Mouse (Mus musculus): ENCODE results near the gene Tmem132c. TPM values are rescaled to one million over a fixed set of nuclear protein-coding genes. Genes with fewer than 3 reads are reported as not detected.

The Tmem132c gene
- polyA plus RNA-seq, 1 experiment from 2014 or later, result 1.7 TPM

DNA sequence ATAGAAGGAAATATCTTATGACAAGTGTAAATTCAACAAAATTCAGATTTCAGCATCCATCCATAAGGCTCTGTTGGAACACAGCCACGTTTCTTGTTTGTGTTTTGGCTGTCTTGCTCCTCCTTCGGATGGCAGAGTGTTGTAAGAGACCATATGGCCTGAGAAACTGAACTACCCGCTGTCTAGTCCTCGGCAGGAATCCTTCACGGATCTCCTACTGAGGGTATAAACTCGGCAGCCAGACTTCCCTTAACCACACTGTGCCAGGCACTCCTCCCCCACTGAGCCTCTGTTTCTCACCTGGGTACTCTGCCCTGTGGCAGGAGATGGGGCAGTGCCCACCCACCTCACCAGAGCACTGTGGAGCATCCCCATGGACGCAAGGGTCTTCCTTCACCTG, 174.9 kb downstream of the Tmem132c start:
- Histone ChIP-seq H3K4me3 (ENCODE audit: low read depth, low read length) (no peak overlapping the region), H3K4me1 (replicated peaks; ENCODE audit: control insufficient read depth, insufficient read depth) (no peaks in the 10 kb centered on the region), H3K27me3 (ENCODE audit: control insufficient read depth, insufficient read depth, low read length) (no peaks in the 10 kb centered on the region), H3K27ac (replicated peaks) (no peak overlapping the region), H3K9me3 (ENCODE audit: control insufficient read depth, low read length) (no peaks in the 10 kb centered on the region), H3K9ac (ENCODE audit: low read length) (no peak overlapping the region), H3K4me2 (replicated peaks; ENCODE audit: low read depth) (no peak overlapping the region), H3K36me3 (ENCODE audit: control insufficient read depth, insufficient read depth, low read length) (no peaks in the 10 kb centered on the region)
- WGBS, result 45% methylated on average over 7 of the region's 7 CpGs
- ATAC-seq (ENCODE audit: low FRiP score, low TSS enrichment), result no peak
- TF ChIP-seq CTCF (IDR thresholded peaks at IDR 0.05; ENCODE audit: low read depth) (no peak), EP300 (optimal IDR thresholded peaks at IDR 0.05) (no peak)
- DNase-seq (ENCODE audit: low spot score), result no peak

DNA sequence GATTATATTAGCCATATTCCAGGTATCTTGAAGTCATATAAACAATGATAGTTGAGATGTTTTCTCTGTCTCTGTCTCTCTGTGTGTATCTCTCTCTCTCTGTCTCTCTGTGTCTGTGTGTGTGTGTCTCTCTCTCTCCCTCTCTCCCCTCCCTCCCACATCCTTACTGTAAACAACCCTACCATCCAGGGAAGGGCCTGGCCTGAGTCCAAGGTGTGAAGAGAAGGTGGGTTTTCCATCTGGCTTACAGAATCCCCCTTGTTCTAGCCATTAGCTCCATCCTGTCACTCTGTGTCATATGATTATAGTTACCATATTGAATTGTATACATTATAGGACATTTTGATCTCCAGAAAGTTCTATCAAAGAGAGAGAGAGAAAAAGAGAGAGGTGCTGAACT, 182.3 kb downstream of the Tmem132c start:
- DNase-seq (ENCODE audit: low spot score), result no peak
- Histone ChIP-seq H3K4me3 (ENCODE audit: low read depth, low read length) (no peak overlapping the region), H3K9me3 (ENCODE audit: control insufficient read depth, low read length) (no peaks in the 10 kb centered on the region), H3K9ac (ENCODE audit: low read length) (no peak overlapping the region), H3K27me3 (ENCODE audit: control insufficient read depth, insufficient read depth, low read length) (no peaks in the 10 kb centered on the region), H3K4me1 (replicated peaks; ENCODE audit: control insufficient read depth, insufficient read depth) (no peaks in the 10 kb centered on the region), H3K4me2 (replicated peaks; ENCODE audit: low read depth) (no peak overlapping the region), H3K27ac (replicated peaks) (no peak overlapping the region), H3K36me3 (ENCODE audit: control insufficient read depth, insufficient read depth, low read length) (no peaks in the 10 kb centered on the region)
- TF ChIP-seq CTCF (IDR thresholded peaks at IDR 0.05; ENCODE audit: low read depth) (no peak), EP300 (optimal IDR thresholded peaks at IDR 0.05) (no peak)
- ATAC-seq (ENCODE audit: low FRiP score, low TSS enrichment), result no peak

DNA sequence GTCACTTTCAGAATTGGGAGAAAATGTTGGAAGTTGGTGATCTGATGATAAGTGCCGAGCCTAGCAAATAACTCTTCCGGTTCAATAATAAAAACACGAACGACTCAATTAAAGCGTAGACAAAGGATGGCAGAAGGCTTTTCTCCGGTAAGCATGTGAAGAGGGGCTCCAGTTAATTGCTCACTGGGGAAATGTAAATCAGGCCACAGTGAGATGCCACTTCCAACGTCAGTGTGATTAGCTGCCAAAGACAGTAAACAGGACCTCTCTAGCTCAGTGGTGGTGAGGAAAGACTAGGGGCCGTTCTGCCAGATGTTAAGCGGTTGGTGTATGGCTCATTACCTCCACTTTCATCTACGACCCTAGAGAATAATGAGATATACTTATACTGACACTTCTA, 187.5 kb downstream of the Tmem132c start:
- ATAC-seq (ENCODE audit: low FRiP score, low TSS enrichment) (no peak), DNase-seq (ENCODE audit: low spot score) (no peak)
- Histone ChIP-seq H3K27ac (replicated peaks) (no peak overlapping the region), H3K9ac (ENCODE audit: low read length) (no peak overlapping the region), H3K4me1 (replicated peaks; ENCODE audit: control insufficient read depth, insufficient read depth) (no peaks in the 10 kb centered on the region), H3K4me2 (replicated peaks; ENCODE audit: low read depth) (no peak overlapping the region), H3K36me3 (ENCODE audit: control insufficient read depth, insufficient read depth, low read length) (no peaks in the 10 kb centered on the region), H3K9me3 (ENCODE audit: control insufficient read depth, low read length) (no peaks in the 10 kb centered on the region), H3K4me3 (ENCODE audit: low read depth, low read length) (no peak overlapping the region), H3K27me3 (ENCODE audit: control insufficient read depth, insufficient read depth, low read length) (no peaks in the 10 kb centered on the region)
- TF ChIP-seq CTCF (IDR thresholded peaks at IDR 0.05; ENCODE audit: low read depth), result no peak
- no peak for TF ChIP-seq EP300 (optimal IDR thresholded peaks at IDR 0.05)
- 71% methylated on average over 10 of the region's 10 CpGs for WGBS

DNA sequence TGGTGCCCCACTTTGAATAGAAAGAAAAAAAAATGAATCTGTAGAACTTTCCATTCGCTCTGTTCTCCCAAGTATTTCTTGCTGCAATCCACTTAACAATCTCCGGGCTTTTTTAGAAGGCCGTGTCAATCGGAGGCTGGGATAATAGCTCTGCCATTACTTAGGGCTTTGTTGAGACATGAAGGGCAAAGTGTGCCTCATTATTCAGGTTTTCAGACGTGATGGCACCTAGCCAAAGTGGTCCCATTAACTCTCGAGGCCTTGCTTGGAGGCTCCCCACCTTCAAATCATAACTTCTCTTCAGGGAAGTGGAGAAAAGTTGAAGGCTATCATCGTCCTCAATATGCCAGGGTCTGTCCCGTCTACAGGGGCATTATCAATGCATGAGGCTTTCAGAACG, 190.0 kb downstream of the Tmem132c start:
- H3K27me3 ChIP-seq (ENCODE audit: control insufficient read depth, insufficient read depth, low read length), result no peaks in the 10 kb centered on the region
- H3K27ac ChIP-seq (replicated peaks), result no peak overlapping the region
- DNase-seq (ENCODE audit: low spot score), result no peak
- no peak for ATAC-seq (ENCODE audit: low FRiP score, low TSS enrichment)
- no peaks in the 10 kb centered on the region for H3K4me1 ChIP-seq (replicated peaks; ENCODE audit: control insufficient read depth, insufficient read depth)
- no peak overlapping the region for H3K9ac ChIP-seq (ENCODE audit: low read length)
- no peak overlapping the region for H3K4me3 ChIP-seq (ENCODE audit: low read depth, low read length)
- no peak for TF ChIP-seq EP300 (optimal IDR thresholded peaks at IDR 0.05)
- TF ChIP-seq CTCF (IDR thresholded peaks at IDR 0.05; ENCODE audit: low read depth), result no peak
- 47% methylated on average over 9 of the region's 9 CpGs for WGBS
- H3K4me2 ChIP-seq (replicated peaks; ENCODE audit: low read depth), result no peak overlapping the region
- no peaks in the 10 kb centered on the region for H3K9me3 ChIP-seq (ENCODE audit: control insufficient read depth, low read length)
- no peaks in the 10 kb centered on the region for H3K36me3 ChIP-seq (ENCODE audit: control insufficient read depth, insufficient read depth, low read length)

DNA sequence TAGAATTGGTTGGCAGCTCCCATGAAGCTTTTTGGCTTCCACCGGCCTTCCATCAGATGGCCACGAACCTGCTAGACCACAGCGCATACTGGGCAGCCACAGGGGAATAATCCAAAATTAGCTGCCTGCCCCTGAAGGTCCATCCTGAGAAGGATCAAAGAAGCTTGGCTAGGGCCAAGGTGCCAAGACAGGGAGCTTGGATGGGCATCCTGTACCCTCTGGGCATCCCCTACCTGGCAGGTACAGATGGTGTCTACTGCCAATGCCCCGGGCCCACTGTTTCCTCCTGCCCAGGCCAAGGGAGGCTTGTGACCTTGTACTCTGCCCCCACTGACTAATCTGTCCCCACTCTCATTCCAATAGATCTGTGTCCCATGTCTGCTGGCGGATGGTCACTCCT, 195.2 kb downstream of the Tmem132c start:
- H3K9ac ChIP-seq (ENCODE audit: low read length), result no peak overlapping the region
- no peak overlapping the region for H3K4me2 ChIP-seq (replicated peaks; ENCODE audit: low read depth)
- no peaks in the 10 kb centered on the region for H3K27me3 ChIP-seq (ENCODE audit: control insufficient read depth, insufficient read depth, low read length)
- TF ChIP-seq CTCF (IDR thresholded peaks at IDR 0.05; ENCODE audit: low read depth) (no peak), EP300 (optimal IDR thresholded peaks at IDR 0.05) (no peak)
- no peak for ATAC-seq (ENCODE audit: low FRiP score, low TSS enrichment)
- no peaks in the 10 kb centered on the region for H3K4me1 ChIP-seq (replicated peaks; ENCODE audit: control insufficient read depth, insufficient read depth)
- H3K4me3 ChIP-seq (ENCODE audit: low read depth, low read length), result no peak overlapping the region
- 89% methylated on average over 5 of the region's 5 CpGs for WGBS
- no peaks in the 10 kb centered on the region for H3K36me3 ChIP-seq (ENCODE audit: control insufficient read depth, insufficient read depth, low read length)
- H3K27ac ChIP-seq (replicated peaks), result no peak overlapping the region
- no peak for DNase-seq (ENCODE audit: low spot score)
- no peaks in the 10 kb centered on the region for H3K9me3 ChIP-seq (ENCODE audit: control insufficient read depth, low read length)

DNA sequence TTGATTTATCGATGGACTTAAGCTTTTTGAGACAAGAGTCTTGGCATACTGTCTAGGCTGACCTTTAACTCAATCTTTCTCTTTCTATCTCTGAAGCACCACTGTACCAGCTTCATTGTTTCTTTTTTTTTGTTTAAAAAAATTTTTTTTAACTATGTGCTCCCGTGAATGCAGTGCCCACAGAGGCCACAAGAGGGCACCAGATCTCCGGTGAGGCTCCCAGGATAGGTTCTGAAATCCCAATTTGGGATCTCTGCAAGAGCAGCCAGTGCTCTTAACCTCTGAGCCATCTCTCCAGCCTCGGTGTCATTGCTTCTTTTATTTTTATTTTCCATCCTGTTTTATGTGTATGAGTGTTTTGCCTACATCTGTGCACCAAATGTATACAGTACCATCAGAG, 197.0 kb downstream of the Tmem132c start:
- H3K9ac ChIP-seq (ENCODE audit: low read length), result no peak overlapping the region
- ATAC-seq (ENCODE audit: low FRiP score, low TSS enrichment), result no peak
- H3K4me1 ChIP-seq (replicated peaks; ENCODE audit: control insufficient read depth, insufficient read depth), result no peaks in the 10 kb centered on the region
- H3K4me2 ChIP-seq (replicated peaks; ENCODE audit: low read depth), result no peak overlapping the region
- no peak overlapping the region for H3K27ac ChIP-seq (replicated peaks)
- no peak overlapping the region for H3K4me3 ChIP-seq (ENCODE audit: low read depth, low read length)
- H3K36me3 ChIP-seq (ENCODE audit: control insufficient read depth, insufficient read depth, low read length), result no peaks in the 10 kb centered on the region
- H3K9me3 ChIP-seq (ENCODE audit: control insufficient read depth, low read length), result no peaks in the 10 kb centered on the region
- DNase-seq (ENCODE audit: low spot score), result no peak
- no peaks in the 10 kb centered on the region for H3K27me3 ChIP-seq (ENCODE audit: control insufficient read depth, insufficient read depth, low read length)
- WGBS, result 93% methylated on average over 4 of the region's 4 CpGs
- TF ChIP-seq CTCF (IDR thresholded peaks at IDR 0.05; ENCODE audit: low read depth) (peak; percentile 43), EP300 (optimal IDR thresholded peaks at IDR 0.05) (no peak)

Data from stomach, postnatal 0 days (tissue).